Mouse (Mus musculus) hindbrain, embryonic 15.5 days (tissue): ENCODE data around the gene Osgep. TPM values are rescaled to one million over a fixed set of nuclear protein-coding genes. Genes with fewer than 3 reads are reported as not detected.

Experiments
- ATAC-seq: fragments of 200-750 bp; cut with Nextera tagmentation; 2 replicates; pipeline ENCODE4 v1.8.0; 2017; ENCODE audit warnings: low read depth, moderate number of reproducible peaks, moderate TSS enrichment; ENCODE audit not compliant: low FRiP score
- H3K27ac ChIP-seq: fragments of 300-500 bp; sonication (generic); replicated peaks from 2 replicates; pipeline ENCODE4 v1.5.1; 2015; ENCODE audit warnings: mild to moderate bottlenecking, inconsistent platforms
- H3K27me3 ChIP-seq: fragments of 300-500 bp; sonication (generic); 2 replicates; pipeline ENCODE4 v1.6.1; 2015; ENCODE audit warnings: control low read depth, inconsistent platforms
- H3K36me3 ChIP-seq: fragments of 300-500 bp; sonication (generic); 2 replicates; pipeline ENCODE4 v1.6.1; 2015; ENCODE audit warnings: control low read depth, inconsistent platforms
- H3K4me1 ChIP-seq: fragments of 300-500 bp; sonication (generic); replicated peaks from 2 replicates; pipeline ENCODE4 v1.6.1; 2015; ENCODE audit warnings: control low read depth, inconsistent platforms
- H3K4me2 ChIP-seq: fragments of 300-500 bp; sonication (generic); 2 replicates; pipeline ENCODE4 v1.6.1; 2015; ENCODE audit warnings: moderate library complexity, mild to moderate bottlenecking, inconsistent platforms
- H3K4me3 ChIP-seq: fragments of 300-500 bp; sonication (generic); 2 replicates; pipeline ENCODE4 v1.5.1; 2015; ENCODE audit warnings: mild to moderate bottlenecking, inconsistent platforms
- H3K9ac ChIP-seq: fragments of 300-500 bp; sonication (generic); 2 replicates; pipeline ENCODE4 v1.6.1; 2015; ENCODE audit warnings: inconsistent platforms
- H3K9me3 ChIP-seq: fragments of 300-500 bp; sonication (generic); 2 replicates; pipeline ENCODE4 v1.6.1; 2016; ENCODE audit warnings: control low read depth, inconsistent platforms
- WGBS: fragments of 180-500 bp; shearing (Covaris S2); methylation state at CpG from one replicate; pipeline ENCODE4 v1.1.7; 2015; 5-methylcytosine and 5-hydroxymethylcytosine counted together
- polyA plus RNA-seq: library from polyadenylated mRNA; unstranded; fragments of >200 nt; fragmentation: Nextera tagmentation; extraction: Ambion mirVana; gene quantifications from 2 replicates; pipeline ENCODE4 v1.2.1, GENCODE M21; 2015

The Osgep gene
- polyA plus RNA-seq, 1 experiment from 2014 or later: 111 TPM

DNA sequence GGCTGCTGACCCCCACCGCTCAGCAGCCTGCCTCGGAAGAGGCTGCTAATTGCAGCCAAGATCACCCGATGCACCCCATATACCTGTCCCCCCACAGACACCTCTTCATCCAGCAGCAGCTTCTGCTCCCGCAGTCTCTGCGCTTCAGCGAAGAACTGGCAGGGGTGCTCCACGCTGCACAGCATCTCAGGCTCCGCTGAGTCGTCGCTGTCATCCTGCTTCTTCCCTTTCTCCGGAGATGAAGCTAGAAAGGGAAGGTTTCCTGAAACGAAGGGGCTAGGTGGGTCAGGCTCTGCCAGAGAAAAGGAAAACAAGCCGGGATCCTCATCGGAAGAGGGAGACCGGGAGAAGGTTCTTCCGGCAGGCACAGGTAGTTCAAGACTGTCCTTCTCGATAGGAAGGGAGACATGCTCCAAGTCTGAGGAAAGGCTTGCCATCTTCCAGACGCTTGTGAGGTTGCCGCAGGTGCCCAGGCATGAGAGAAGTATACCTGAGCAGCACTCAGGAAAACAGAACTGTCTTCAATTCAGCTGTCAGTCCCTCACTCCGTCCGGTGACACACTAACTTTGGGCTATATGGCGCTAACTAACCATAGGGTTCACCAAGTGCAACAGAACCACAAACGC, 27.8 kb downstream of the Osgep start:
- no peaks in the 10 kb centered on the region for H3K9me3 ChIP-seq
- peak overlapping the region; percentile 78 for H3K9ac ChIP-seq
- H3K27ac ChIP-seq: peak overlapping the region; percentile 69
- no peaks in the 10 kb centered on the region for H3K36me3 ChIP-seq
- H3K4me2 ChIP-seq: peak overlapping the region; percentile 96
- ATAC-seq: peak; percentile 85
- H3K4me1 ChIP-seq: peaks cover 18% of the 10 kb centered on the region
- H3K27me3 ChIP-seq: no peaks in the 10 kb centered on the region
- H3K4me3 ChIP-seq: peak overlapping the region; percentile 56
- 20% methylated on average over 23 of the region's 23 CpGs for WGBS

DNA sequence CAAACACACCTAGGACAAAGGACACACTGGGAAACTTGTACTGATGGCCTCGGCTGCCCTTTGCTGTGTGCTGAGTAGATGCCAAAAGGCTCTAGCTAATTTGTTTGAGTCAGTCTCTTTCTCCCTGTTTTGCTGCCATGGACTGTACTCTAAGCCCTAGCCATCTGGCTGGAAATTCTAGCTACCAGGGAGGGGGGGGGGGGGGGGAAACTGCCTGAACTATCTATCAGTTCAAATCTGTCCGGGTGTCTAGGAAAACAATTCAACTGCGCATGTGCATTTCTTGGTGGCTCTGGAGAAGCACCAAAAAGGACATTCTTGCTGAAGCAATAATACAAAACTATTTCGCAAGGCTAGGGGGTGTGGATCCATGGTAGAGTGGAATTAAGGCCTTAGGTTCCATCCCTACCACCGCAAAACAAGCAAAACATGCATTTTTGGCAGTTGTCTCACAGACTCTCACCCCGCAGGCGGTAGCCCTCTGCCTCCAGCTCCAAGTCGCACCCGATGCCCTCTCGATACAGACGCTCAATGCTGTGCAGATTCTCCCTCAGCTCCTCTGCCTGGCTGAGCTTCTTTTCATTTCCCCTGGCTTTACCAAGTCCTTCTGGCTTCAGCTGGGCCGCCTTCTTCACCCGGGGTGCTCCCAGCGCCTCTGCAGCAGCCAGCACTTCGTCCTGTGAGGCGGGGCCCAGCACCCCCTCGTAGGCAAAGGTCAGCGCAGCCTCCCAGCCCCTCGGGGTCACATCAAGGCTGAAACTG, 28.5 kb downstream of the Osgep start:
- H3K27me3 ChIP-seq: no peaks in the 10 kb centered on the region
- H3K9me3 ChIP-seq: no peaks in the 10 kb centered on the region
- H3K4me2 ChIP-seq: peak overlapping the region; percentile 96
- WGBS: 15% methylated on average over 19 of the region's 19 CpGs
- H3K9ac ChIP-seq: peak overlapping the region; percentile 78
- H3K4me3 ChIP-seq: peak overlapping the region; percentile 56
- peak overlapping the region; percentile 69 for H3K27ac ChIP-seq
- H3K4me1 ChIP-seq: peaks cover 18% of the 10 kb centered on the region
- no peaks in the 10 kb centered on the region for H3K36me3 ChIP-seq
- ATAC-seq: peak; percentile 62

- Histone ChIP-seq H3K4me3 (0 out of 2 replicates have a peak overlapping the region, but pooled peaks have one; percentile 56), H3K9me3 (no peaks in the 10 kb centered on the region), H3K36me3 (no peaks in the 10 kb centered on the region), H3K9ac (no peak overlapping the region), H3K4me1 (peaks cover 18% of the 10 kb centered on the region), H3K27ac (no peak overlapping the region), H3K27me3 (no peaks in the 10 kb centered on the region), H3K4me2 (peak overlapping the region; percentile 96; the same call in 1 of the 2 replicates)
- ATAC-seq: no peak
Observed at GRCm38 (mm10) chr14:50895407-50895806, 29.3 kb downstream of the Osgep start.

DNA sequence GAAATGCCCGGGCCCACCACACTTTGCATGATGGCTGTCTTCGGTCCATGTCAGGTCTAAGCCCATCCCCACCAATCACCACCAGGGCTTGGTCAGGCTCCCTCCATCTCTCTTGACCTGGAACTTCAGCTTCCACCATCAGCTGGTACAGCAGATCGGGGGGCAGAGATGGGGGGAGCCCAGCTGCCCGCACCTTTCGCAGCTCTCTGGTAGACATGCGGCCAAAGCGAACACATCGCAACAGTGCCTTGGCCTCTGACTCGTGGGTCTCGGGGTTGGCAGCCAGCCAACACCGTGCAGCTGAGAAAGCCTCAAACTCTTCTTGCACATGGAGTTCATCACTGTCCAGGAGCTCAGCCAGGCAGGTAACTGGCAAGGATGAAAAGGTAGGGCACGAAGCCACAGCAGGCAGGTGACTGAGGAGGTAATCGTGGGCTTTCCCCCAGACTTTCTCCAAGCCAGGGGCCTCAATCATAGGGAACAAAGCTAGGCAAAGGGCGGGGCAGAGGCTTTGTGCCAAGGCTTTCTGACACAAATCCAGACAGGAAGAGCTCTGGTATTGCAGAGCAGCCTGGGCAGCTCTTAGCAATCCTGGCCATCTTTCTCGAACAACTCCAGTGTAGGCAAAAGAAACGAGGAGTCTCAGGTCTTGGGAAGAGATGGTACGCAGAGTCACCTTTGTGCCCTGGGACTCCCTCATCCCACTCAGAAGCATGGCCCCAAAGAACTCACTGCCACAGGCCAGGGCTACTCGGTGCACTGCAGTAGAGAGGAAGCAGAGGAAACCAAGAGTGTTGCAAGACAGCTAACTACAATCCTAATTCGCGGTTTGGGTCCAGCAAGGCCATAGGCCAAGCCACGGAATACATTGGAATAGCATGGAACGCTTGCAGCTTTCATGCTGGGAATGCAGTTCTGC, 31.9 kb downstream of the Osgep start:
- H3K27me3 ChIP-seq: no peaks in the 10 kb centered on the region
- WGBS: 85% methylated on average over 22 of the region's 22 CpGs
- no peak overlapping the region for H3K9ac ChIP-seq
- H3K27ac ChIP-seq: no peak overlapping the region
- no peak overlapping the region for H3K4me2 ChIP-seq
- H3K36me3 ChIP-seq: no peaks in the 10 kb centered on the region
- H3K4me1 ChIP-seq: peaks cover 18% of the 10 kb centered on the region
- no peak for ATAC-seq
- H3K4me3 ChIP-seq: no peak overlapping the region
- H3K9me3 ChIP-seq: no peaks in the 10 kb centered on the region

- peaks cover 14% of the 10 kb centered on the region for H3K4me1 ChIP-seq
- ATAC-seq: no peak
- no peaks in the 10 kb centered on the region for H3K36me3 ChIP-seq
- no peak overlapping the region for H3K4me3 ChIP-seq
- no peaks in the 10 kb centered on the region for H3K9me3 ChIP-seq
- WGBS: 89% methylated on average over 7 of the region's 7 CpGs
- no peak overlapping the region for H3K9ac ChIP-seq
- H3K4me2 ChIP-seq: no peak overlapping the region
- H3K27me3 ChIP-seq: no peaks in the 10 kb centered on the region
- H3K27ac ChIP-seq: no peak overlapping the region
Observed at GRCm38 (mm10) chr14:50892091-50892490, 32.6 kb downstream of the Osgep start.

DNA sequence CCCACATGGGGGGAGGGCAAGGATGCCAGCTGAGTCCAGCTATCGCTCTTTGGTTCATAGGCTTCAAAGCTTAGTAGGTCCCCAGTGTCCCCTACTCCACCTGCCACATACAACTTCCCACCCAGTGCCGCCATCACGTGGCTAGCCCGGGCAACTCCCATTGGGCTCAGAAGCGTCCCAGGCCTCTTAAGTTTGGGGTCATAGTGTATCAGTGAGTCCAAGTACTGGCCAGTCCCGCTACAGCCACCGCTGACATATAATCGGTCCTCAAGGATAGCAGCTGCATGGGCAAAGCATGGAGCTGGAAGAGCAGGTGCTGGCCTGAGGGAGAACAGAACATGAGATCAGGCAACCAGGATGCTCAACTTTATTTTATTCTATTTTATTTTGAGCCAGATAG, 33.1 kb downstream of the Osgep start:
- Histone ChIP-seq H3K4me2 (no peak overlapping the region), H3K4me3 (no peak overlapping the region), H3K4me1 (peaks cover 10% of the 10 kb centered on the region), H3K36me3 (no peaks in the 10 kb centered on the region), H3K9me3 (no peaks in the 10 kb centered on the region), H3K27me3 (no peaks in the 10 kb centered on the region), H3K27ac (no peak overlapping the region), H3K9ac (no peak overlapping the region)
- 89% methylated on average over 8 of the region's 8 CpGs for WGBS
- ATAC-seq: no peak

GRCm38 (mm10) chr14:50876236-50876950, 48.3 kb downstream of the Osgep start:
- no peak overlapping the region for H3K4me2 ChIP-seq
- ATAC-seq: no peak
- H3K27ac ChIP-seq: no peak overlapping the region
- H3K27me3 ChIP-seq: no peaks in the 10 kb centered on the region
- no peaks in the 10 kb centered on the region for H3K36me3 ChIP-seq
- H3K4me1 ChIP-seq: no peaks in the 10 kb centered on the region
- H3K4me3 ChIP-seq: no peak overlapping the region
- H3K9ac ChIP-seq: no peak overlapping the region
- no peaks in the 10 kb centered on the region for H3K9me3 ChIP-seq
- 86% methylated on average over 6 of the region's 6 CpGs for WGBS

DNA sequence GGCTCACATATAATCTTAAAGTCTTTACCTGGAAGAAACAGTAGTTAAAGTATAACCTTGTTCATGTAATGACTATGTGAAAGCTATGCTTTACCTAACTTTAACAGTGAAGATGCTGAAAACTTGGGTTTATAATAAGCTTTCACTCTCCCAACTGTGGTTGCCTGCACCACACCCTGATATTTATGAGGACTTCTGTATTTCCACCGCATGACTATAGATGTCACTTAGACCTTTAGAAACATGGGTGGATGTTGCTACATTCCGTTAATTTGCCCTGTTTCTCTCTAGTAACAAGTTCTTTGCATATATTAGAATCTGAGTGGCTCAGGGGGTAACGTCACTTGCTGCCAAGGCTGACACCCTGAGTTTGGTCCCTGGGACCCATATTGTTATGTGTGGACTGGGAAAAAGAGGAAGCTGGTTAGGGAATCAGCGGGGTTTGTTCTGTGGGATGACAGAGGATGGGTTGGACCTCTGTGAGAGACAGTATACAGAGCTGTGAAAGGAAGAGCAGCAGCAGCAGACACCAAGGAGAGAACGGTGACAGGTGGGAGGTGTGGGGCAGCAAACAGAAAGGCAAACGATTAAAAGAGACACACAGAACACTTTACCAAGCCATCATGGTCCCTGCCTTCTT, 49.0 kb downstream of the Osgep start:
- Histone ChIP-seq H3K4me2 (no peak overlapping the region), H3K36me3 (no peaks in the 10 kb centered on the region), H3K27ac (no peak overlapping the region), H3K27me3 (no peaks in the 10 kb centered on the region), H3K9ac (no peak overlapping the region), H3K4me1 (0 out of 2 replicates have a peak, but pooled peaks cover 3% of the 10 kb centered on the region), H3K9me3 (no peaks in the 10 kb centered on the region), H3K4me3 (no peak overlapping the region)
- WGBS: 85% methylated on average over 6 of the region's 6 CpGs
- ATAC-seq: no peak

DNA sequence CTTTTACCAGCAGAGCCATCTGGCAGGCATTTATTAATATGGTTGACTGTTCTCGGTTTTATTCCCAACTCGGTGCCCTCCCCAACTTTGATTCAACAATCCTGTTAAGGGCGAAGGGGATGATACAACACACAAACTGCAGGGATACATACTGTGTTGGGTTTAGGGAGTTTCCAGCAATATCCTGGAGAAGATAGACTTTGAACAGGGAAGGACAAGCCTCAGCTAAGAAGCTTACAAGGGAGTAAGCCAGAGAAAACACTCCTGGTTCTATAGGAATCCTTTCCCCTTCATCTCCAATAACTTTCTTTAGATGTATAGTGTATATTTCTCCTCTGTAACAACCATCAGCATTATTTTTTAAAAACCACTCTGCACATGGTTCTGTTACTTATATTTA, 49.5 kb downstream of the Osgep start:
- 92% methylated on average over 3 of the region's 3 CpGs for WGBS
- H3K9ac ChIP-seq: no peak overlapping the region
- no peak overlapping the region for H3K4me3 ChIP-seq
- H3K9me3 ChIP-seq: no peaks in the 10 kb centered on the region
- H3K27me3 ChIP-seq: no peaks in the 10 kb centered on the region
- ATAC-seq: no peak
- no peak overlapping the region for H3K4me2 ChIP-seq
- no peaks in the 10 kb centered on the region for H3K36me3 ChIP-seq
- H3K27ac ChIP-seq: no peak overlapping the region
- 0 out of 2 replicates have a peak, but pooled peaks cover 5% of the 10 kb centered on the region for H3K4me1 ChIP-seq

DNA sequence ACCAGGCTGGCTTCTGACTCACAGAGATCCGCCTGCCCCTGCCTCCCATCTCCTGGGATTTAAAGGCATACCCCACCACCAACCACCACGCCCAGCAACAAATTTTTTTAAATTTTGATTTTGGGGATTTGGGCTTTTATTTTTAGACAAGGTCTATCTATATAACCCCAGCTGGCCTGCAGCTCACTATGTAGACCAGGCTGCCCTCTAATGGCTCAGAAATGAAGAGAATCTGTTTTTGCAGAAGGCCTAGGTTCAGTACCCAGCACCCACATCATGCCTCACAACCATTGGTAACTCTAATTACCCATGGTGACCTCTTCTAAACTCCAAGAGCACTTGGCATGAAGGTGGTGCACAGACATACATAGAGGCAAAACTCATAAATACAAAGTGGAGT, 53.4 kb downstream of the Osgep start:
- Histone ChIP-seq H3K4me2 (peak overlapping the region; percentile 69), H3K9me3 (no peaks in the 10 kb centered on the region), H3K9ac (no peak overlapping the region), H3K36me3 (no peaks in the 10 kb centered on the region), H3K27ac (no peak overlapping the region), H3K27me3 (no peaks in the 10 kb centered on the region), H3K4me3 (peak overlapping the region; percentile 54; the same call in 1 of the 2 replicates), H3K4me1 (0 out of 2 replicates have a peak, but pooled peaks cover 5% of the 10 kb centered on the region)
- no peak for ATAC-seq
- WGBS: 94% methylated on average over 2 of the region's 2 CpGs

DNA sequence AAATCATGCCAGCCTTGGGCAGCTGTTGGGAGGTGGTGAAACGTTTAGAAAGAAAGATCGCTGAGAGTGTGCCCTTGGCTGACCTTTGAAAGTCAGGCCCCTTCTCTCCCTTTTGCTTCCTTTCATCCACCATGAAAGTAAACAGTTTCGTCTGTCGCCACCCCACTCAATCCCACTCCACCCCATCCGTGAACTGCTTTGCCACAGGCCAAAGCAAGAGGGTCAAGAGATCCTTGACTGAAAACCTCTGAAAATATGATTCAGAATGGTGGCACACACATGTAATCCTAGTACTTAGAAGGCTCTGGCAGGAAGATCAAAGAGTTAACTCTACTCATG, 53.9 kb downstream of the Osgep start:
- 0 out of 2 replicates have a peak, but pooled peaks cover 5% of the 10 kb centered on the region for H3K4me1 ChIP-seq
- H3K9ac ChIP-seq: peak overlapping the region; percentile 52
- peak overlapping the region; percentile 77 for H3K27ac ChIP-seq
- H3K36me3 ChIP-seq: no peaks in the 10 kb centered on the region
- ATAC-seq: no peak; the same call in 1 of the 2 replicates
- no peaks in the 10 kb centered on the region for H3K9me3 ChIP-seq
- no peaks in the 10 kb centered on the region for H3K27me3 ChIP-seq
- H3K4me2 ChIP-seq: peak overlapping the region; percentile 69
- 17% methylated on average over 5 of the region's 5 CpGs for WGBS
- peak overlapping the region; percentile 54 for H3K4me3 ChIP-seq
